Mouse (Mus musculus): Measurements from ENCODE around the gene Rab11fip4. TPM values are rescaled to one million over a fixed set of nuclear protein-coding genes. Genes with fewer than 3 reads are reported as not detected.

Rab11fip4 gene
- polyA plus RNA-seq, 1 experiment from 2014 or later, result 16.3 TPM

GRCm38 (mm10) chr11:79746552-79747102 is 155.6 kb downstream of the Rab11fip4 start:
- no peaks in the 10 kb centered on the region for H3K27me3 ChIP-seq (replicated peaks; ENCODE audit: low read depth, poor library complexity, severe bottlenecking)
- no peaks in the 10 kb centered on the region; the same call in 1 of the 2 replicates for H3K9me3 ChIP-seq
- no peak overlapping the region for H3K4me3 ChIP-seq
- no peak for DNase-seq (ENCODE audit: low spot score)
- H3K27ac ChIP-seq (replicated peaks), result no peak overlapping the region
- H3K36me3 ChIP-seq (replicated peaks), result no peaks in the 10 kb centered on the region
- WGBS, result 92% methylated on average over 11 of the region's 11 CpGs
- H3K4me1 ChIP-seq, result no peaks in the 10 kb centered on the region

MicroRNA genes within 50 kb of the gene (microRNA counts, 519-probe panel; counts per million panel counts)
- microRNA mmu-miR-193 (188 counts per million, percentile 57 among the panel's probes with 10 or more counts), microRNA mmu-miR-365 (3,591 counts per million, percentile 73 among the panel's probes with 10 or more counts)

Small RNAs within 50 kb of the gene (microRNA-seq; reads per million reads assigned to microRNA genes)
- 7.0 reads per million, percentile 17 among the genes with 10 or more reads in this experiment for gene Mir193a
- gene Mir365-2, result not detected

Other genes with a start within 250 kb of the Rab11fip4 start
- 0.12 and 0.24 TPM in 2 replicates for gene Omg, start 87.1 kb upstream of the Rab11fip4 start, polyA plus RNA-seq (2016; fragmentation: Nextera tagmentation; extraction: Ambion mirVana)
- gene Evi2b, start 67.5 kb upstream of the Rab11fip4 start, polyA plus RNA-seq (2016; fragmentation: Nextera tagmentation; extraction: Ambion mirVana), result 0.23 TPM in 1 of 2 replicates, not detected in the other
- 1.1 and 1.5 TPM in 2 replicates for gene Evi2, start 60.6 kb upstream of the Rab11fip4 start, polyA plus RNA-seq (2016; fragmentation: Nextera tagmentation; extraction: Ambion mirVana)
- 1.6 and 3.0 TPM in 2 replicates for gene Evi2a, start 60.6 kb upstream of the Rab11fip4 start, polyA plus RNA-seq (2016; fragmentation: Nextera tagmentation; extraction: Ambion mirVana)

All from embryonic facial prominence, embryonic 10.5 days (tissue).